Mouse (Mus musculus) spleen, adult 2 months (tissue): ENCODE data around the gene Etv6.

ENCODE experiments used
- CTCF ChIP-seq: fragments of 200-500 bp; IDR thresholded peaks from 2 replicates; pipeline ENCODE4 v1.5.1; 2011; ENCODE audit warnings: mild to moderate bottlenecking, inconsistent platforms; ENCODE audit not compliant: insufficient read depth, insufficient read length, insufficient replicate concordance; ENCODE audit errors: extremely low read depth
- POLR2A ChIP-seq: fragments of 200-500 bp; IDR thresholded peaks from 2 replicates; pipeline ENCODE4 v1.6.1; 2011; ENCODE audit warnings: low read depth, low read length, inconsistent platforms

- TF ChIP-seq POLR2A (no peak), CTCF (no peak)
These were observed 54.3 kb downstream of the Etv6 start for GRCm38 (mm10) chr6:134089671-134090377.
